Mouse (Mus musculus) hindlimb bud, embryonic 11.5 days (tissue): Measurements from ENCODE around the gene 4930452B06Rik.
"Not testable (repeated sequence)": the region's sequence is repeated elsewhere in the genome, so short reads cannot be mapped to it uniquely, and the experiment has no call there.

Experiments used
- DNase-seq: peaks from one replicate; pipeline ENCODE4 v3.0.0-alpha.2; 2012; ENCODE audit warnings: low read depth, low spot score; ENCODE audit errors: extremely low spot score

4930452B06Rik gene

DNA sequence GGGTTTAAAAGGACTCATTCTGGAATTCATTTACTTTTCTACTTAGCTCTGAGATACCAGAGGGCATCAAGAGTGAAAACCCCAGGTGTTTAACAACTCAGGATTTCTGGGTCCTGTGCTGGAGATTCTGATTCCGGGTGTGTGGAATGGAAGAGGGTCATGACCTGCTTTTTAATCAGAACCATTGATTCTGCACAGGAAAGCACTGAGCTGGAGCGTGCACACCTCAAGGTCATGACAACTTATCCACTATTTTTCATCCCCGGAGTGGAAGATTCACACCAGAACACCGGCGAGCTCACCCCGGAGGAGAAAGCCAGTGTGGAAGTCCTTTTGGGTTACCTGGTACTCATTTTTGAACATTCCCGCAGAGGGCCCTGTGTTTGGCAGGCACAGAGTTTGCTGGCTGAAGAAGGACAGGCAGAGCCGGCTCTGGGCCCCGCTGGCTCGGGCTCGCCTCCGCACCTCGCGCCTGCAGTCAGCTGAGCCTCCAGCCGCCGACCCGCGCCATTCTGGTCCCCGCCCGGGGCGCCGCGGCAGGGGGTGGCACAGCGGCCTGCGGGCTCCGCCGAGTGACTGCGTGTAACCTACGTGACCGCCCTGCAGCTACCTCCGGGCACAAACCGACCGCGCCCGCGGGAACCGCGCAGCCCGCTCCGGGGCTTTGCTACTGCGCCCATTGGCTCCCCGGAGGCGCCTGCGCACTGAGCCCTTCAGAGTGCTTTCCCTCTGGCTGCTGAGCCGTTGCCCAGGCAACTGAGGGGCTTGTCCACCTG is at the start of gene 4930452B06Rik:
Gene 4930452B06Rik (minus strand): TSS at position 605 of the 776 bp plus-strand sequence.
- peak; percentile 70 for DNase-seq

- DNase-seq = no peak
These were observed 46.6 kb upstream of the 4930452B06Rik start for GRCm38 (mm10) chr14:8712674-8713073.

DNA sequence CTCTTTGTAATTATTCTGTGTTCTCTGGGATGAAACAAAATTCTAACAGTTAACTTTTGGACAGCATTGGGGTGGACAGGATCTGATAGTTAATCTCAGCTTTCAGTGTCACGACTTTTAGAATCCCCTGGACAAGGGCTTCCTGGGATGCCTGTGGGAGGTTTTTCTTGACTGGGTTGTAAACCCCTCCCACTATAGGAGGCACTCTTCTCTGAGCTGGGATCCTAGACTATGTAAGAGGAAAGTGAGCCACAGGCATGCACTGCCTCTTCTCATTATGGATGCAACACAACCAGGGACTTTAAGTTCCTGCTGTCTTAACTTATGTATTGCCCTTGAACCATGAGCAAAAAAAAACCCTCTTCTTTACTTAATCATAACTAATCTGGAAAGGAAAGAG is 23.4 kb upstream of the 4930452B06Rik start:
- no peak for DNase-seq

DNA sequence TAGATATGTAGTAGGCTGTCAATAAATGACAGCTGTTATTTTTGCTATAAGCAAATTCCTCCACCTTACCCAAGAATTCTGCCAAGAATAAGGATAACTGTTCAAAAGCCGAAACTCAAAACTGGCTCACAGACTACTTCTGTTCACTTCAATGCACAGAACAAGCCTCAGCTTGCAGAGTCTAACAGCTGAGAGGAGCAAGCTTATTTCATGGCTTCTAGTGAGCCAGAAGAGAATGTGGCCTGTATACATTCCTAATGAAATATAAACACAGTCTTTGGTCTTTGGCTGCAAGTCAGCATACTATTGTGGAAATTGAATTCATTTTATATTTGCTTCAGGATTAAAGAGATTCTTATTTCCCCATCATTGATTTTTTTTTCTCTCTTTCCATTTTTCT is 22.4 kb upstream of the 4930452B06Rik start:
- DNase-seq = no peak

DNA sequence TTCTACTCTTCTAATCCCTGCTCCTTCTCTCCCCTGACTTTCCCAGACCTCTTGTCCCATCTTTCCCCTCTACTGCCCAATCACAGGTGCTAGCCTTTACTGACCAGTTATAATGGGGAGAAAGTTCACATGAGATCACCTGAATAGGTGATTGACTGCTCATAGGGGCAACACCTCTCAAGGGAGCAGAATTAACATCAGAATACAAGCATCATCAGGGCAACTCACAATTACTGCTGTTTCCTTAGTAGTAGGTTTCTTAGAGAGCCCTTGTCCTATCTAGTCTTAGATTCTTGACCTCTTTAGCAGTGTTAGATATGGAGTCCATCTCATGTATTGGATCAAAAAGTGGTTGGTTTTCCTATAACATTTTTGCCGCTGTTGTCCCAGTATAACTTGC is 20.1 kb upstream of the 4930452B06Rik start:
- no peak for DNase-seq

DNA sequence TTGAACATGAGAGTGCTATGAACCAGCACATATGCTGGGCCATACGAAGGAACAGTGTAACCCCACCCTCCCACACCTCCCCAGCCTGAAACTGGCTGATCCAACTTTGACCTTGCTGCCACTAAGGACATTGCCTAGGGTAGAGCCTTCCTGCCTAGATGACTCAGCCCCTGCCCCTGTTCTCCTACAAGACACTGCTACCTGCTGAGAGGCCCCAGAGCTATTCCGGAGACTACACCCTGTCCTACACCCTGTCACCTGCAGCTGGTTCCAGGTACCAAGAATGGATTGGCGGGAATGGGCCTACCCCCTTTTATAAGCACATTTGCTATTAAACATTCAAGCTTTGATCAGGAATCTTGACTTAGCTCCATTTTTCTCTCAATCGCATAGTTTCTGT is 13.9 kb upstream of the 4930452B06Rik start:
- DNase-seq = no peak

- no peak for DNase-seq
These were observed 5.7 kb downstream of the 4930452B06Rik start for GRCm38 (mm10) chr14:8660359-8660758.

- no peak for DNase-seq
These were observed 24.3 kb downstream of the 4930452B06Rik start for GRCm38 (mm10) chr14:8641650-8642279.

- no peak for DNase-seq
These were observed 33.8 kb downstream of the 4930452B06Rik start for GRCm38 (mm10) chr14:8632211-8632610.

DNA sequence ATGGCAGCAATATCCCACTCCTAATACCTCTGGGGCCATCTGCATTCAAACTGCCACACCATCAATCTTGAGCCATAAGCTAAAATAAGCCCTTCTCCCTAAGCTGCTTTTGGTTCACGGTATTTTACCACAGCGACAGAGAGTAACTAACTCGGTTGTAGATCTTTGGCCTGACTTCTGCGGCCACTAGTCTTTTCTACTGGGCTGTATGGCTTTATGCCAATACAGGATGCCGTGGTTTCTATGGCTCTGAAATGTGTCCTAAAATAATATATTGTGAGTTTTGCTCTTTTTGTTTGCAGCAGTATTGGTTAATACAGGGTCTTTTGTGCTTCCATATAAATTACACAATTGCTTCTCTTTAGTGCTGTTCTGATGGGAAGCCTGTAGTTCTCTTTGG is 37.6 kb downstream of the 4930452B06Rik start:
- no peak for DNase-seq

DNA sequence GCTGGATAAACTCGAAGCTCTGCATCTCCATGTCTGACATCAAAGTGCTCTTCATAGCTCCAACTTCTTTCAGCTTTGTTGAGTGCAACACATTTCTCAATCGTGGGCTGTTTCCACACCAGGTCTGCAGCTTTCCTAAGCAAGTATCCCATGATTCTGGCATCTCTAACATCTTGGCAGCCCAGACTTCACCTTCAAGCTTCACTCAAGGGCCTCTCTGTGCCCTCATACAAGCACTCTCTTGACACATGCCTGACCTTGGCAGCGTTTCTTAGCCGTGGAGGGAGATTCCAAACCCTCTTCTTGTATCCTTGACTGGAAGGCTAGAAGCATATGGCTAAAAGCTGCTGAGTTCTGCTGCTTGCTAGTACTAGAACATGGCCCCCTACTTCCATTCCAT is 38.6 kb downstream of the 4930452B06Rik start:
- DNase-seq = no peak

DNA sequence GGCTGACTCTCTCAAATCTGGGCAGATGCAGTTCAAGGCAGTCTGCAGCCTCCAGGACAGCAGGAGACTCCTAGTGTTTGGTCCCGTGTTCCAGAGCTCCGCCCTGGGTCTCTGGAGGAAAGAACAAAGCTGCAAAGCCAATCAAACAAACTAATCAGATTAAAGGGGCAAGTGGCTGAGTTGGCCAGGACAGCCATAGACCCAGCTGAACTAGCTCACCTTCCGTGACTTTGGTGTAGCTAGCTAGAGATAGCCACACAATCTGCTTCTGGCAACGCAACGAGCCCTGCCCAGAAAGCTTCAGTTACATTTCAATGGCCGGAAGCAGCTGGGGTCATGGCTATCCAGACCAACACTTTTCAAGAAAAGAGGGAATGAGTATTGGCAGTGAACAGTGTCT is 44.9 kb downstream of the 4930452B06Rik start:
- no peak for DNase-seq

- DNase-seq = no peak
These were observed 45.5 kb downstream of the 4930452B06Rik start for GRCm38 (mm10) chr14:8620580-8620979.

DNA sequence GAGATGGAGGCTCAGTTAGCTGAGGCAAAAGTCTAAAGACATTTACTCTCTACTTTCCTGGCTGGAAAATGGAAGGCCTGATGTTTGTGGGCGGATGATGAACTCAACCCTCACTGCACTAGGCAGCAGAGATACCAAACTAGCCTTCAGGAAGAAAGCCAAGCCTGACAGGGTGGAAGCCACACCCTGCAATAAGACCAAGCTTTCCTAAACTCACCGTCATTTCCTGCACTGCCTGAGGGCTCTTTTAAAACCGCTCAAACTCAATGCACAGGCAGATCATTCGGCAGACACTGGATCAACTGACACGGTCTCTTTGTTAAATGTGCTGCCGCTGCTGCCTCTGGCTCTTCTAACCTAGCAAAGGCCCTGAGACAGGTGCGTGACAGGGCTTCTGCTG is 50.4 kb downstream of the 4930452B06Rik start:
- no peak for DNase-seq

GRCm38 (mm10) chr14:8614430-8614829 is 51.6 kb downstream of the 4930452B06Rik start:
- not testable (repeated sequence) for DNase-seq

GRCm38 (mm10) chr14:8612080-8612479 is 54.0 kb downstream of the 4930452B06Rik start:
- no peak for DNase-seq

DNA sequence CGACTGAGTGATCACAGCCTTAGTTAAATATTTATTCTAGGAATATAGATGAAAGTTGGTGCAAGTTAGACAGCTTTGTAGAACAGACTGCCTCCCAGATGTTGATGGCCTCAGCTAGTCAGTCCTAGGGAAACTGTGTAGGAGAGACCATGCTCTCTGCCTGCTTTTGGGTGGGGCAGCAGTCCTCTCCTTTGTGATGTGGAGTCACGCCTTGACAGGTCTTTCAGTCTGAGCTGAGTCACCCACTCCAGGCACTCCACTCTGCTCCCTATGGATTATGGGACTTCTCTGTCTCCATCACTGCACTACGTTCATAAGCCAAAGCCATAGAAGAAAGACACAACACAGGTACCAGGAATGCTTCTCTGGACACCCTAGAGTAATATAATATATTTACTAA is 55.9 kb downstream of the 4930452B06Rik start:
- DNase-seq = no peak

DNA sequence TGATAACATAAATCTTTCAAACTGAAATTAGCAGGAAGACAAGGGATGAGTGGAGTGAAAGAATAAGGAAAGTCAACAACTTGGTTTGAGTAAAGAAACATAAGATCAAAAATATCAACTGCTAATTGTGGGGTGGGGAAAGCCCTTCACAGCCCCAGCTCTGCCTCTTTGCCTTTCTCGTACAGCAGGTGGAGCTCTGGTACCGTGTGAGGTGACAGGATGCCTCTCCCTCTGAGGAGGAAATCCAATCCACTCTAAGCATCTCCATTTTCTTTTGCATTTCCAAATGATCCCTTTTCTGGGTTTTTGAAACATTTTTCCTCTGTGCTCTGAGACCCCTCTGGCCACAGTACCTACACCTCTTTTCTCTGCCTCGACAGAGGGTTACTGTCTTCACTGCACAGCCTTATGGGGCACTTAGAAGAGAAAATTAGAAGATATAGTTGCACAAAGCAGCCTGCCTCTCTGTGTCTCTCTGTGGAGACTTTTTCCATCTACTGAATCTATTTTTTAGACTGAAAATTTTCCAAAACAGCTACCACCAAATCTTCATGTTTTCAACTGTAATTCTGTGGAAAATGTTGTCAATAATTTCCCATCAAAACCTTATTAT is 57.4 kb downstream of the 4930452B06Rik start:
- DNase-seq = peak; percentile 26

- DNase-seq = no peak
These were observed 61.1 kb downstream of the 4930452B06Rik start for GRCm38 (mm10) chr14:8604898-8605297.

GRCm38 (mm10) chr14:8585031-8585430 is 81.0 kb downstream of the 4930452B06Rik start:
- no peak for DNase-seq

DNA sequence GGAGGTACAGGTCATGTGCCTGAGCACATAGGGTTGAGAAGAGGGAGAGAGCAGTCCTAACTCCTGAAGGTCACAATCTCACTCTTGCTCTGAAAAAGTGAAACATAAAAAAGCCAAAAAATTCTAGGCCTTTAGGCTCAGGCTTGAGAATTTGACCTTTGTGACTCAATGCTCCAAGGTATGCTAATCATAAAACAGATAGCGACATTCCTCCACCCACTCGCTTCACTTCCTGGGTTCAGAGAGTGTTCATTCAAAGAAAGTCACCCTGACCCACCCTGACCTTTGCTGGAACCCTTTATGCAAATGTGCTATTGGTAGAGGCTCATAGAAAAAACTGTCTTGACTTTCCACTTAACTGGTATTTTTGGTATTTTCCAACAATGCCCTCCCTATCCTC is 115.0 kb downstream of the 4930452B06Rik start:
- DNase-seq = not testable (repeated sequence)

DNA sequence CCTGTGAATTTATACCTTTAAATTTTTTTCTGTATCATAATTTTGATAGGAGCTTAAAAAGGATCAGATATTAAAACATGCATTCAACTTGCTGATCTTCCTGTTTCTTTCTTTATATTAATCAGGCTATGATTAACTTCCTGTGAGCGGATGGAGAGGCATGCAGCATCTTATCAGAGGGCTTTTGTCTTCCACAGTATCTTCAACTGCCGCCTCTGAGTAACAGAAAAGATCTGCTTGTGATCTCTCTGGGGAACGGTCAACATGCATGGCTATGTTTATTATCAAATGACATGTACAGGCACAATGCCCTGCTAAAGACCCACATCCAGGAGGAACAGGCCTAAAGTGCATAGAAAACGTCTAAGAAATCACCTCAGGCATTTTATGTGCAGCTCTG is 116.9 kb downstream of the 4930452B06Rik start:
- no peak for DNase-seq
